Mouse (Mus musculus) MEL (cell line): ENCODE measurements at regions not wholly inside any gene's neighbourhood (a gene's known extent, or its start where the extent isn't known, plus 50 kb on each side); places are given as distances from the start of the nearest gene placed in this dataset.

Experiments used
- DNase-seq: peaks from one replicate; pipeline ENCODE4 v3.0.0; 2011; ENCODE audit warnings: low read depth, low spot score
- H3K27ac ChIP-seq: 2 replicates; pipeline ENCODE4 v1.5.1; 2012; ENCODE audit warnings: low read depth, mild to moderate bottlenecking, control low read depth, low read length, moderate library complexity; ENCODE audit not compliant: control insufficient read depth
- H3K27me3 ChIP-seq, 2 experiments: fragments of 150-350 bp in 1 of 2; sonication (generic) in 1 of 2; 2 replicates each; pipeline ENCODE4 v1.6.1; 2012; ENCODE audit warnings: low read length in 2 of 2, mild to moderate bottlenecking in 2 of 2, improper control_type of control experiment in 1 of 2, moderate library complexity in 1 of 2; ENCODE audit not compliant: insufficient read depth in 2 of 2, control insufficient read depth in 1 of 2
- H3K36me3 ChIP-seq, 2 experiments: 2 replicates each; pipeline ENCODE4 v1.6.1; 2012 to 2014; ENCODE audit warnings: low read length in 2 of 2, improper control_type of control experiment in 1 of 2, inconsistent platforms in 1 of 2, mild to moderate bottlenecking in 1 of 2; ENCODE audit not compliant: insufficient read depth in 2 of 2, control insufficient read depth in 1 of 2
- H3K4me1 ChIP-seq, 2 experiments: fragments of 150-350 bp in 1 of 2; sonication (generic) in 1 of 2; 2 replicates each; pipeline ENCODE4 v1.6.1; 2012; ENCODE audit warnings: low read length in 2 of 2, improper control_type of control experiment in 1 of 2, mild to moderate bottlenecking in 1 of 2; ENCODE audit not compliant: insufficient read depth in 2 of 2, control insufficient read depth in 1 of 2
- H3K4me3 ChIP-seq, 2 experiments: fragments of 150-350 bp in 1 of 2; sonication (generic) in 1 of 2; 2 replicates each; pipeline ENCODE4 v1.5.1; 2012; ENCODE audit warnings: low read depth in 2 of 2, low read length in 2 of 2, mild to moderate bottlenecking in 2 of 2, moderate library complexity in 2 of 2, control low read depth in 1 of 2, improper control_type of control experiment in 1 of 2; ENCODE audit not compliant: control insufficient read depth in 1 of 2, insufficient read depth in 1 of 2
- H3K79me2 ChIP-seq: 2 replicates; pipeline ENCODE4 v1.6.1; 2012; ENCODE audit warnings: mild to moderate bottlenecking, low read length, moderate library complexity; ENCODE audit not compliant: control insufficient read depth, poor library complexity, insufficient read depth
- H3K9ac ChIP-seq: 2 replicates; pipeline ENCODE4 v1.6.1; 2012; ENCODE audit warnings: low read depth, mild to moderate bottlenecking, control low read depth, low read length, moderate library complexity; ENCODE audit not compliant: control insufficient read depth, poor library complexity, severe bottlenecking
- H3K9me3 ChIP-seq: fragments of 150-350 bp; sonication (generic); replicated peaks from 2 replicates; pipeline ENCODE4 v1.6.1; 2012; ENCODE audit warnings: mild to moderate bottlenecking, low read length, improper control_type of control experiment, moderate library complexity; ENCODE audit not compliant: insufficient read depth
- BHLHE40 ChIP-seq: IDR thresholded peaks from 2 replicates; pipeline ENCODE4 v1.6.1; 2012; ENCODE audit warnings: low read depth, mild to moderate bottlenecking, inconsistent platforms, low read length, improper control_type of control experiment, borderline replicate concordance
- CHD2 ChIP-seq: IDR thresholded peaks from 2 replicates; pipeline ENCODE4 v1.6.1; 2011; ENCODE audit warnings: low read length, improper control_type of control experiment
- CTCF ChIP-seq, 3 experiments: IDR thresholded peaks in 2 of 3; conservative IDR thresholded peaks in 1 of 3; 2 replicates each; pipeline ENCODE4 v1.5.1; 2011 to 2012; ENCODE audit warnings: low read length in 3 of 3, low read depth in 2 of 3, mild to moderate bottlenecking in 2 of 3, improper control_type of control experiment in 1 of 3, inconsistent platforms in 1 of 3, mixed read lengths in 1 of 3, moderate library complexity in 1 of 3; ENCODE audit not compliant: control insufficient read depth in 1 of 3, insufficient read depth in 1 of 3, poor library complexity in 1 of 3, severe bottlenecking in 1 of 3
- E2F4 ChIP-seq: IDR thresholded peaks from 2 replicates; pipeline ENCODE4 v1.6.1; 2011; ENCODE audit warnings: low read depth, low read length, improper control_type of control experiment, borderline replicate concordance
- ELF1 ChIP-seq: IDR thresholded peaks from 2 replicates; pipeline ENCODE4 v1.6.1; 2014; ENCODE audit warnings: low read depth, mild to moderate bottlenecking, inconsistent platforms, low read length, improper control_type of control experiment, moderate library complexity
- EP300 ChIP-seq, 2 experiments: IDR thresholded peaks; 2 replicates each; pipeline ENCODE4 v1.6.1; 2011; ENCODE audit warnings: improper control_type of control experiment in 2 of 2, low read length in 2 of 2, low read depth in 1 of 2, mild to moderate bottlenecking in 1 of 2
- ETS1 ChIP-seq: IDR thresholded peaks from 2 replicates; pipeline ENCODE4 v1.6.1; 2012; ENCODE audit warnings: low read depth, mild to moderate bottlenecking, inconsistent platforms, low read length, improper control_type of control experiment, moderate library complexity
- GABPA ChIP-seq: IDR thresholded peaks from 2 replicates; pipeline ENCODE4 v1.6.1; 2012; ENCODE audit warnings: low read depth, mild to moderate bottlenecking, inconsistent platforms, low read length, improper control_type of control experiment, moderate library complexity
- GATA1 ChIP-seq: IDR thresholded peaks from 2 replicates; pipeline ENCODE4 v1.6.1; 2011; ENCODE audit warnings: low read depth, low read length, improper control_type of control experiment
- HCFC1 ChIP-seq: IDR thresholded peaks from 2 replicates; pipeline ENCODE4 v1.6.1; 2012; ENCODE audit warnings: low read depth, mild to moderate bottlenecking, inconsistent platforms, low read length, improper control_type of control experiment, moderate library complexity
- MAFK ChIP-seq: IDR thresholded peaks from 2 replicates; pipeline ENCODE4 v1.6.1; 2011; ENCODE audit warnings: low read depth, mild to moderate bottlenecking, low read length, improper control_type of control experiment, borderline replicate concordance
- MAX ChIP-seq: IDR thresholded peaks from 2 replicates; pipeline ENCODE4 v1.6.1; 2011; ENCODE audit warnings: low read length, improper control_type of control experiment
- MEF2A ChIP-seq: IDR thresholded peaks from 2 replicates; pipeline ENCODE4 v1.6.1; 2014; ENCODE audit warnings: low read depth, mild to moderate bottlenecking, inconsistent platforms, low read length, improper control_type of control experiment; ENCODE audit not compliant: poor library complexity, insufficient replicate concordance, severe bottlenecking; ENCODE audit errors: extremely low read depth
- MXI1 ChIP-seq: IDR thresholded peaks from 2 replicates; pipeline ENCODE4 v1.6.1; 2011; ENCODE audit warnings: mild to moderate bottlenecking, low read depth, low read length, improper control_type of control experiment
- MYB ChIP-seq: IDR thresholded peaks from 2 replicates; pipeline ENCODE4 v1.6.1; 2011; ENCODE audit warnings: mild to moderate bottlenecking, low read depth, low read length, improper control_type of control experiment
- MYC ChIP-seq: IDR thresholded peaks from 2 replicates; pipeline ENCODE4 v1.6.1; 2011; ENCODE audit warnings: low read depth, mild to moderate bottlenecking, low read length, improper control_type of control experiment, moderate library complexity
- NRF1 ChIP-seq: IDR thresholded peaks from 2 replicates; pipeline ENCODE4 v1.6.1; 2014; ENCODE audit warnings: low read depth, mild to moderate bottlenecking, inconsistent platforms, low read length, improper control_type of control experiment, moderate library complexity; ENCODE audit not compliant: poor library complexity, insufficient read depth, severe bottlenecking
- POLR2AphosphoS2 ChIP-seq: IDR thresholded peaks from 2 replicates; pipeline ENCODE4 v1.6.1; 2011; ENCODE audit warnings: low read length, improper control_type of control experiment
- POLR2AphosphoS5 ChIP-seq: IDR thresholded peaks from 2 replicates; pipeline ENCODE4 v1.6.1; 2012; ENCODE audit warnings: low read depth, borderline replicate concordance, mild to moderate bottlenecking, inconsistent platforms, low read length, moderate library complexity, mixed read lengths
- RAD21 ChIP-seq: IDR thresholded peaks from 2 replicates; pipeline ENCODE4 v1.6.1; 2011; ENCODE audit warnings: mild to moderate bottlenecking, low read depth, low read length, improper control_type of control experiment
- RCOR1 ChIP-seq: IDR thresholded peaks from 2 replicates; pipeline ENCODE4 v1.6.1; 2012; ENCODE audit warnings: low read depth, mild to moderate bottlenecking, inconsistent platforms, low read length, improper control_type of control experiment
- SMC3 ChIP-seq: IDR thresholded peaks from 2 replicates; pipeline ENCODE4 v1.6.1; 2011; ENCODE audit warnings: low read depth, low read length, improper control_type of control experiment
- TAL1 ChIP-seq: IDR thresholded peaks from 2 replicates; pipeline ENCODE4 v1.6.1; 2012; ENCODE audit warnings: mild to moderate bottlenecking, inconsistent platforms, low read length, moderate library complexity, mixed read lengths
- TBP ChIP-seq: IDR thresholded peaks from 2 replicates; pipeline ENCODE4 v1.8.0; 2011; ENCODE audit warnings: low read depth, low read length, improper control_type of control experiment
- TCF12 ChIP-seq: IDR thresholded peaks from 2 replicates; pipeline ENCODE4 v1.6.1; 2014; ENCODE audit warnings: low read depth, mild to moderate bottlenecking, inconsistent platforms, low read length, improper control_type of control experiment, moderate library complexity
- UBTF ChIP-seq: IDR thresholded peaks from 2 replicates; pipeline ENCODE4 v1.6.1; 2012; ENCODE audit warnings: low read depth, mild to moderate bottlenecking, inconsistent platforms, low read length, improper control_type of control experiment, moderate library complexity, borderline replicate concordance; ENCODE audit not compliant: insufficient read depth
- USF1 ChIP-seq: IDR thresholded peaks from 2 replicates; pipeline ENCODE4 v1.6.1; 2014; ENCODE audit warnings: low read depth, mild to moderate bottlenecking, inconsistent platforms, low read length, improper control_type of control experiment, moderate library complexity
- USF2 ChIP-seq, 2 experiments: IDR thresholded peaks; 2 replicates each; pipeline ENCODE4 v1.6.1; 2011 to 2012; ENCODE audit warnings: improper control_type of control experiment in 2 of 2, low read length in 2 of 2, borderline replicate concordance in 1 of 2, inconsistent platforms in 1 of 2, low read depth in 1 of 2, mild to moderate bottlenecking in 1 of 2; ENCODE audit not compliant: insufficient read depth in 1 of 2
- ZC3H11A ChIP-seq: IDR thresholded peaks from 2 replicates; pipeline ENCODE4 v1.6.1; 2012; ENCODE audit warnings: low read depth, mild to moderate bottlenecking, inconsistent platforms, low read length, improper control_type of control experiment
- ZKSCAN1 ChIP-seq: IDR thresholded peaks from 2 replicates; pipeline ENCODE4 v1.6.1; 2012; ENCODE audit warnings: low read depth, mild to moderate bottlenecking, inconsistent platforms, low read length, improper control_type of control experiment, moderate library complexity
- ZMIZ1 ChIP-seq: IDR thresholded peaks from 2 replicates; pipeline ENCODE4 v1.6.1; 2012; ENCODE audit warnings: low read depth, mild to moderate bottlenecking, inconsistent platforms, low read length, improper control_type of control experiment, moderate library complexity
- ZNF384 ChIP-seq: IDR thresholded peaks from 2 replicates; pipeline ENCODE4 v1.6.1; 2012; ENCODE audit warnings: low read depth, mild to moderate bottlenecking, inconsistent platforms, low read length, improper control_type of control experiment

- TF ChIP-seq RAD21 (no peak; the same call in 1 of the 2 replicates), ETS1 (peak; percentile 94), EP300 (IDR thresholded peaks at IDR 0.05; ENCODE audit: low read depth in 1 of 2, low read length in 2 of 2) (peak; percentile 81 to 88), GABPA (no peak), CTCF (IDR thresholded peaks at IDR 0.05 in 2 of 3, conservative IDR thresholded peaks at IDR 0.05 in 1 of 3; ENCODE audit: control insufficient read depth in 1 of 3, insufficient read depth in 1 of 3, low read depth in 2 of 3, low read length in 3 of 3, poor library complexity in 1 of 3, severe bottlenecking in 1 of 3) (no peak), HCFC1 (no peak), ZKSCAN1 (no peak), E2F4 (no peak), MYC (no peak), MEF2A (peak; percentile 70; the same call in 1 of the 2 replicates)
Observed at GRCm38 (mm10) chr17:62305140-62305539, 576.0 kb downstream of the Efna5 start (continued).

GRCm38 (mm10) chr17:62304073-62304472 lies 577.0 kb downstream of the Efna5 start:
- H3K36me3 ChIP-seq, result peaks cover 0 to 24% of the 10 kb centered on the region in 2 experiments; a peak in 2 of 4 replicates
- H3K79me2 ChIP-seq, result no peaks in the 10 kb centered on the region
- no peak for DNase-seq
- no peaks in the 10 kb centered on the region for H3K9me3 ChIP-seq
- no peak overlapping the region for H3K27ac ChIP-seq
- H3K9ac ChIP-seq, result no peak overlapping the region
- no peaks in the 10 kb centered on the region for H3K27me3 ChIP-seq
- H3K4me3 ChIP-seq, result no peak overlapping the region
- H3K4me1 ChIP-seq, result peaks cover 4 to 15% of the 10 kb centered on the region in 2 experiments; a peak in 3 of 4 replicates
- TF ChIP-seq POLR2AphosphoS2 (no peak), E2F4 (no peak), UBTF (no peak), EP300 (IDR thresholded peaks at IDR 0.05; ENCODE audit: low read depth in 1 of 2, low read length in 2 of 2) (peak; percentile 76 to 77; a peak in 3 of 4 replicates), ZNF384 (no peak; the same call in 1 of the 2 replicates), MAFK (no peak), SMC3 (no peak), NRF1 (no peak), ETS1 (0 out of 2 replicates have a peak, but pooled peaks have one; percentile 56), TCF12 (peak; percentile 68), BHLHE40 (no peak), USF1 (no peak), MYB (no peak), MAX (no peak), GABPA (no peak), CHD2 (no peak), MEF2A (no peak), HCFC1 (no peak), ZKSCAN1 (no peak), RCOR1 (peak; percentile 31; the same call in 1 of the 2 replicates), MYC (no peak), GATA1 (peak; percentile 62), MXI1 (no peak), RAD21 (no peak), ZC3H11A (no peak), ELF1 (no peak), ZMIZ1 (no peak), USF2 (IDR thresholded peaks at IDR 0.05; ENCODE audit: borderline replicate concordance in 1 of 2, insufficient read depth in 1 of 2, low read depth in 1 of 2, low read length in 2 of 2) (no peak), TAL1 (0 out of 2 replicates have a peak, but pooled peaks have one; percentile 15), TBP (no peak), POLR2AphosphoS5 (no peak)
